Mouse (Mus musculus): ENCODE data around the gene Tmem159.

The Tmem159 gene

DNA sequence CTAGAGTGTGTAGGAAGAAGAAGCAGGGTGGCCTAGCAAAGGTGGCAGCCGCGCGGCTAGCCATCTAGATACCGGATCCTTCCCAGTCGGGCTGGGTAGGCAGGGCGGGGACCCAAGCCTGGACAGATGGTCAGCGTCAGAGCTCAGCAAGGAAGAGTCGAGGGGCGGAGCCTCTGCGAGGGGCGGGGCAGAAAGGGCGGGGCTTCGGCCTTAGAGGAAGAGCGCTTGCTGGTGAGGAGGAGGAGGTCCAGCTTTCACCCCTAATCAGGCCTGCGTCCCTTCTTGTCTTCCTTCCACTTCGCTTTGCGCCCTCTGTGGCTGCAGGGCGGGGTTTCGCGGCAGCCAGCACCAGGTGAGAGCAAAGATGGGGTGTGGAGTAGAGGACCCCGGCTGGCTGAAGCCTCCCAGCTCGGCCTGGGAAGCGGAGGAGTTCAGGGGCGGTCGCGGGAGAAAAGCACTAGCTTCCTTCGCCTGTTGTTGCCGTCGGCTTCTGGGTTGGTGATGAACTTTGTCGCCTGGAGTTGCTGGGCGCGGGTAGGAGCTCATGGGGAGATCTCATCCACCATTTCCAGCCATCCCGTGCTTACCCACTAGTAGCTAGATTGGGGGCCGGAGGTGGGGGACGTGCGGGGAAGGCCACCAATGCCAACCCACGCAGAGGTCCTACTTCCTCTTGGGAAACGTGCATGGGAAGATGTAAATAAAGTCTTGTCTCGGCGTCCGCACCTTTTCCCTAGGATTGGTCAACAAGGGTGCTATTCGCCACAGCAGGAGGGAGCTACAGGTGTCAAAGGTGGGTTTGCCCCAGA, at the start of gene Tmem159:
TSS of gene Tmem159 (plus strand) at position 190 of the 809 bp plus-strand sequence.
- DNase-seq, result peak; percentile 60

DNA sequence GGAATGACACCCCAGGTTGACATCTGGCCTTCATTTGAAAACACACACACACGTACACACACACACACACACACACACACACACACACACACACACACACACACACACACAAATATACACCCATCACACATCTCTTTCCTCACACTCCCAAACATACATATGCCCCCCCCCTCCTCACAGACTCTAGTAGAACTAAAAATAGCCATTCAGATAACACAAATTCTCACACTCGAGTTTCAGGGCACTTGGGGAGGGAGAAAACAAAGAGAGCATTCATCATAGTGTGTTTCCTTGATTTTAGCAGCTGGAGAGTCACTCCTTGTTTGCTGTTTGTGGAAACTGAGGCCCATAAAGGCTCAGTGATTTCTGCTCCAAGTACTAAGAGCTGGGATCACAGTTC, 48.1 kb upstream of the Tmem159 start:
- DNase-seq, result no peak

DNA sequence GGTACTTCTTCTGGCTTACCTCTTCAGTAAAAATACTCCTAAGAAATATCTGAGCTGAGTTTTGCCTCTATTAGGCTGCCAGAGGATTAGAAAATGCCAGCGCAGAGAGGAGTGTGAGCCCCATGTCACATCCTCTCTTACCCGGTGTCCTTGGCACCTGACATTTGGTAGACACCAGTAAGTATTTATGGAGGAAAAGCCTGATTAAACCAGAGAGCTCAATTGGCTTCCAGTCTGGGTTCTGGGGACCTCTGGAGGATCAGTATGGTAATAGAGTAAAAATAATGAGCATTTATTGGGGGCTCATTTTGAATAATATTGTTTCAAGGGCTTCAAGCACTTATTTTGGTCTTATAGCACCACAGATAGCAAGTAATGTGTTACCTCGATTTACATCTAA, 46.7 kb upstream of the Tmem159 start:
- DNase-seq, result no peak

DNA sequence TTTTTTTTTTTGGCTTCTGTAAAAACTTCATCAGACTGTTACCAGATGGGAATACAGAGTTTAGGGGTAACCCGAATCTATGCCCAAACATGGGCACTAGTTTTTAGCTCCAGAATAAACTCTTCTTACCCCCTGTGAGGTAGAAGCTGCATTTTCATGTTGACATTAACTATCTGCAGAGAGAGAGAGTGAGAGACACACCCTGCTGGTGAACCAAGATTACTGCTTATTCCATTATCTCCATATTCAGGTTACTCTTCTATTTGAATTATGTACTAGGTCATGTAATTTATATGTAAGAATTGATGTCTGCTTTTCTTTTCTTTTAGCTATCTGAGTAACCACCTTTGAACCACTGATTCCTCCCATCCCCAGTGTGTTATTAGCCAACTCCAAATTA, 38.1 kb upstream of the Tmem159 start:
- DNase-seq, result no peak

DNA sequence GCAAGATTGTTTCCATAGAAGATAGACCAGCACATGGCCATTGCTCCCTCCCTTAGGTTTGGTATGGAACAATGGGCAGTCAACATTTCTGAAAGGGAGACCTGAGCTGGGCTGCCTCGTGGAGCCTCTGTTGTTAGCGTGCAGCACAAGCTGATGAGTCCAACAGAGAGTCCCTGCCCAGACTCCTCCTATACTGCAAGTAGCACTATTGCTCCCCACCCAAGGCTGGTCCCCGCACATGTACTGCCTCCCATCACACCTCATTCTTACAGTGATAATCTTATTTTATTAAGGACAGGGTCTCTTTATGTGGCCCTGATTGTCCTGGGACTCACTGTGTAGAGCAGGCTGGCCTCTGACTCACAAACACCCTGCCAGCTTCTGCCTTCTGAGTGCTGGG, 34.0 kb upstream of the Tmem159 start:
- DNase-seq, result no peak

DNA sequence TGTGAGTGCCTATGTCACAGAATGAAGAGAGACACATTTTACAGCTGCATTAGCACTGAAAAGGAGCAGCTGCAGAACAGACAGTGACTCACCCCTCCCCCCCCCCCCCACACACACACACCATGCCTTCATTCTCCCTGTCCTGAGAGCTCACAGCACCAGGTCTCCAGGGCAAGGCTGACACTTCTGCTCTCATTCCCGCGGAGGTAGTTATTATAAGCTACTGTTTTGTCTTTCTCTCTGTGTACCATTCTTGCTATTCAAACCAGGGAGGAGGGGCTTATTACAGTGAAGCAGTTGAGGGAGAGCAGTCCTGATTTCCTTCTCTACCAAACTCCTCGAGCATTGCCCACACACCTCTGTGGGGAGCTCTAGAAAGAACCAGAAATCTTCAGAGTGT, 33.0 kb upstream of the Tmem159 start:
- DNase-seq, result no peak

DNA sequence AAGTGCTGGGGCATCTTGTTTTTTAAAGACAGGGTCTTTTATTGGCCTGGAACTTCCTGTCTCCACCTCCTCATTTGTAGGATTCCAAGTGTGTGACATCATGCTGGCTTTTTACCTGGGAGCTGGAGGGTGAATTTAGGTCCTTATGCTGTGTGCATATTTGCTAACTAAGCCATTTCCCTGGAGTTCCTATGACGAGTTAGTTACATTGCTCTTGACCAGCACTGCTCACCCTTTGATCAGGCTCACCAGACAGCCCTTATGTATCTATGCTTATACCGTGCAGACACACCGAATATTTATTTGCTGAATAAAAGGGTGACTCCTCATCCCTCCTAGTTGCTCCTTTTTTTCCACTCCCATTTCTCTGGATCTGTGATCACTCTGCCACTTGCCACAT, 22.0 kb upstream of the Tmem159 start:
- no peak for DNase-seq

DNA sequence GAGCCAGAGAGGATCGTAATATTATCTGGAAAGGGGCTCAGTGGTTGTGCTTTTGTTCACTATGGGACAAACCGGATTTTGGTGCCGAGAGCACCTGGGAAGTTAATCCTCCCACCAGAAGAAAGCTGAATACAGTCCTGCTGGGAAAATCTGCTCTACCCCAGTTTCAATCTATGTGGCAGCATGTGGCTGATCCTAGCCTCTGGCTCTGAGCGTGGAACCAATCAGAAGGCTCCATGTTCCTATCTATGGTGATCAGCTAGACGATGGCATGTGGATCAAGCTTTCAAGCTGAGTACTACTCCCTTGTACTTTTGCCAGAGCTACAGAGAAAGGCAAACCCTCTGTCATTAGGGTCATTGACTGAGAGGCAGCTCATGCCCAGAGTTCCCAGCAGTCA, 9.1 kb upstream of the Tmem159 start:
- no peak for DNase-seq

DNA sequence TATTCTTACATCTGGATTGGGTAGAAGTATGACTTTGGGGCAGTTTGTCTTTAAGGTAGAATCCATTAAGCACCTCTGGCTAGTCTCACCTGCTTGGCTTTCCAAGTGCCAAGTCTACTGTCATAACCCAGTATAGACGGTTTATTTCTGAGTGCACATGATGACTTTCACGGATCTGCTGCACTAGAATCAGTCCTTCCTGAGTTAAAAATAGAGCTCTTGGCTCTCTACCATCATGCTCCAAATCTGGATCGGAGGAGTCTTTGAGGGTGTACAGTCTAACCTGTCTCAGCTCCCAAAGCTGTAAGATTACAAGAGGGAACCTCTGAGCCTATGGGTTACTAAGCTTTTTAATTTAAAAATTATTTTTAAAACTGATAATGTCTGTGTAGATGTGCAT, 7.9 kb upstream of the Tmem159 start:
- DNase-seq, result no peak

DNA sequence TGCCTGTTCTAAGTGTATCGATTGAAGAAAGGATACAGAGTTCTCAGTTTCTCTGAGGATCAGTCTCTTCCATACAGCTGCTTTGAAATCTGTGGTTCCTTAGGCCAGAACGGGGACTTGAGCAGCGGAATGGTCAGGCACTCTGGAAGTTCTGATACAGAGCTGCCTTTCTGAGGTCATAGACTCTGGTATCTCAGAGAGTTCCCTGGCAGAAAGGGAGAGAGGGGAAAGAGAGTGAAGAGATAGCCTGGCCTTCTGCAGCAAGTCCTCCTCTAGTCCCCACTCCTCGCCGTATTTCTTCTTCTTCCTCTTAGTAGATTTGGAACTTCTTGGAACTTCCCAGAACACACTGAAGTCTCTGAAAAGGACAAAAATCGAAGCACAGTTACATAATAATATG, 7.0 kb upstream of the Tmem159 start, which contains the start of gene Dnah3:
TSS of gene Dnah3 (minus strand) at position 101 of the 400 bp plus-strand sequence.
- no peak for DNase-seq

DNA sequence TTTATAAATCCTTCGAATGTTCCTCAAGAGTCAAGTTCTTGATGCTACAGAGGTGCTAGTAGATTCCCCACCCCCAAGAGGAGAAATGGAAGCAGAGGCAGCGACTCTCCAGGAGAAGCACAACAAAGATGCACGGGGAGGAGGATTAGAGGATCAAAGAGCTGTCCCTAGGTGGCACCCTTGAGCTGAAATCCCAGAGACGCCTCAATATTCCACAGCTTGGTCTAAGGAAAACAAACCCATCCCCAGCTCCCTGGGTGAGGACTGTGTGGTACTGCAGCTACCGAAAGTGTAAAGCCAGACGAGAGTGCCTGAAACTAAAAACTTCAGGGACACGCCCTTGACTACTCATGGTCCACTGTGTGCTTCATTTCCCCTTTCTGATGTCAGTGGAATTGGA, 4.3 kb upstream of the Tmem159 start:
- DNase-seq, result peak; percentile 38

DNA sequence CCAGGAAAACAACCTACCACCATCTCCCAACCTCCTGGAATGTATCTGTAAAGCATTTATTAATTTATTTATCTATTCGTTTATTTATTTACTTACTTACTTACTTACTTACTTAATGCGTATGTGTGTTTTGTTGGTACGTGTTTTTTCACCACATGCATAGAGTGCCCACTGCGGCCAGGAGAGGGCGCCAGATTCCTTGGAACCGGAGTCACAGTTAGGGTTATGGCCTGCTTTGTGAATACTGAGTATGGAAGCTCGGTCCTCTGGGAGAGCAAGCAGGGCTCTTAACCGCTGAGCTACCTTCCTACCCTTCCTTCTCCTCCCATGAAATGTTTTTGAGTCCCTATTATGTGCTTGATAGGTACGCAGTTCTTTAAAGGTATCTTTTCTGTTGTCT, 3.8 kb upstream of the Tmem159 start:
- DNase-seq, result peak; percentile 31

DNA sequence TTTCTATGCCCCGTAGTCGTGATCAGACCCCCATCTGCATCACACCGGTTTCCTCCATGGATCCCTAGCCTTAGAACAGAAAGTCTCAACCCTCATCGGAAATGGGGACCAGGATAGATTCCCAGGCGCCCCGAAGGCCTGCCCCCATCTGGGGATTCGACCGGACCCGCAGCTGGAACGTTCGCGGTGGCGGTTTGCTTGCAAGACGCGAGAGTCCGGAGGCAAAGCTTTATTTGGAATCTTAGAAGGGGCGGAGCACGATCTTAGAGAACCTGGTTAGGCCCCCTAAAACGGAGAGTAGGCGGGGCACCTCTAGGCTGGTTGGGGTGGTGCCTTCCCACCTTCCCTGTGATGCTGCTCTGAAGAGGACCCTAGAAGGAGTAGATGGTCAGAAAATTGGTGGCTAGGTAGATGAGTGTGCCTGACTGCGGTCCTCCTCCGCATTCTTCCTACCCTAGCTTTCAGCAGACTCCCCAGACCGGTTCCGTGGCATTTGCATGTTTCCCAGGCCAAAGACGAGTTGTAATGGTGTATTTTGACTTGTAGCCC, 940 bp downstream of the Tmem159 start:
- DNase-seq, result peak; percentile 11

DNA sequence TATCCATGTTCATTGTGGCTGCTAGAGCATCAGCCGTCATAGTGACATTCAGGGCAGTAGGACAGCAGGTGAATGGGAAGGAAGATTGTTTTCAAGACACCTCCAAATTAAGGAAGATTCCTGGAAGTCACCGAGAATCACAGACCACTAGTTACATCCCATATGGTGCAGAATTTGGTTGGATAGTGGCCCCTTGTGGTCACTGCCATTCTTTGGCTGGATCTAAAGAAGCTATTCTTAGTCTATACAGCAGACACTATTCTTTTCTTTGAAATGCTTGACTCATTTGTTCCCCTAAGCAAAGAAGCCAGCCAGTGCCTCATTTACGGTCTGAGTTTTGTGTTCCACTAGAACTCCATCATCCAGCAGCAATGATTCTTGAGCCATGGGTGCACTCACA, 2.8 kb downstream of the Tmem159 start:
- DNase-seq, result no peak

DNA sequence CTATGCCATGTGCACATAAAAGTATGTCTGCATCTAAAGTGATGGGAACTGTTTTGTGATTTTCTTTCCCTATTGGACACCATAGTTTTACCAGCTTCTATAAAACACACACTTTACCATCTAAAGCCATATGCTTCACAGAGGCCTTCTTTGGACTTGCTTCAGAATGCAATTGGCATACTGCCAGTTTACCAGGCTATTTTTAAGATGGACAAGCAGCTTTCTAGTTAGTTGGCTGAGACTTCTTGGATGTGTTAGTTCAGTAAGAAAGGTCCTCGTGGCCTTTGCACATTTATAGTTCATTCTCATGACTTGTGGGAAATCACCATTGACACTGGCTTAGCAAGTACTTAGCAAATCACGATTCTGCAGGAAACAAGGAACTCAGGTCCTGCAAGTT, 4.2 kb downstream of the Tmem159 start:
- no peak for DNase-seq

DNA sequence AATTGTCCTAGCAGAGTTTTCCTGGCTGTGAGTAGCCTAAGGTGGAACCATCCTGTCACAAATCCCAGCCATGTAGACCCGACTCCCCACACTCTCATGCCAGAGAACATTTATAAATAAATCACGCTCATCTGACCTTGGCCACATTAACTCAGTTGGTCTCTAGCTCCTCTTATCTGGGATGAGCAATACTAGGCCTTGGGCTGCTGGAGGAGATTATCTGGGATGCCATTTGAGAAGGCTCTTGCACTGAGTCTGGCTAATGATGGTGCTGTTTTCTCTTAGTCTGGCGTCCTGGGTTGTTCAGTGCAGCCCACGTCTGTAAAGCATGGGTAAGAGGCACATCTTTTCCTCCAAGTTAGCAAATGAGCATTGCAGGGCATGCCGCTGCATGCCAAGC, 7.5 kb downstream of the Tmem159 start:
- DNase-seq, result no peak

DNA sequence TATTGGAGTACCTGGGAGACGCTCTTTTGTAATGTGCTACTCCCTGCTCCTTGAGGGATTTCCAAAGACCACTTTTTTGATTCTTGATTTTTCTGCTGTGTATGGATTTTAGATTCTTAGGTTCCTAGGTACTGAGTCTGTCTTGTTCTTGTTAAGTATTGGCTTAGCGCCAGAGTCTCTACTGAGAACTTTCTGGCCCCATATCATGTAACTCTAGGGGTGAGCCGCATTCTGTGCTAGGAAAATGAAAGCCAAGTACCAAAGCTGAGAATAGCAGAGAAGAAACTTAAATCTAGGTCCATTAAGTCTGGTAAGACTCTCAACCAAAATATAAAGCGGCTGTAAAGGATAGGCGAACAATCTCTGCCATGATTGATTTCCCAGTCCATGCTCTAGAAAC, 14.8 kb downstream of the Tmem159 start:
- DNase-seq, result no peak

DNA sequence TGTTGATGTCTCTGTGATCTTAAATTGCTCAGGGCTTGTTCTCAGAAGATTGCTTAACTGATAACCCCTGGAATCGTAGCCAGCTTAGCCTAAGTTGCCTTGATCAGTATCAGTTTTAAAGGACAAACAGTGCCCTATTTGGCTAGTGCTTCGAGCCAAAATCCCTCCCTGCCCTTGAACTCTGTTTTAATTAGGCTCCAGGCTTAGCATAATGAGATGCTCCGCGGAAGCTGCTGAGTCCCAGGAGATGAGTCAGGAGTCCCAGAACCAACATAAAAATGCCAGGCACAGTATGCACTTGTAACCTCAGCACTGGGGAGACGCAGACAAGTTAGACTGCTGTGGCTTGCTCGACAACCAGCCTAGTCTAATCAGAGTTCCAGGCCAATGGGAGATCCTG, 15.4 kb downstream of the Tmem159 start:
- DNase-seq, result no peak

DNA sequence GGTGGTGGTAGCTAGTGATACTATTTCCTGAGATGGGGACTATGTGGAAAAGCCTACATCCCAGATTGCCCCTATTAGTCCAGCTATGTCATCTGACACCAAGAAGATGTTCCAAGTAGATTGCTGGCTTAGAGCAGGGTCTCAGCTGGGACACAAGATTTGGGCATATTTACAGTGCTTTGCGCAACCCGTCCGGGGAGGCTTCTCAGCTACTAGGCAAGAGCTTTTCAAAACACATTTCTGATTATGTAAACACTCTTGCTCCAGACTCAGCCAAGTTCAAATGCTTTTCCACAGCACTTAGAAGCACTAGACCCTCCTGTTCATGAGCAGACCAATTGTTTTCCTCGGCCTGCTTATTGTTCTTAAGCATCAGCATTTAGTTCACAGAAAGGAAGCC, 21.6 kb downstream of the Tmem159 start:
- no peak for DNase-seq

DNA sequence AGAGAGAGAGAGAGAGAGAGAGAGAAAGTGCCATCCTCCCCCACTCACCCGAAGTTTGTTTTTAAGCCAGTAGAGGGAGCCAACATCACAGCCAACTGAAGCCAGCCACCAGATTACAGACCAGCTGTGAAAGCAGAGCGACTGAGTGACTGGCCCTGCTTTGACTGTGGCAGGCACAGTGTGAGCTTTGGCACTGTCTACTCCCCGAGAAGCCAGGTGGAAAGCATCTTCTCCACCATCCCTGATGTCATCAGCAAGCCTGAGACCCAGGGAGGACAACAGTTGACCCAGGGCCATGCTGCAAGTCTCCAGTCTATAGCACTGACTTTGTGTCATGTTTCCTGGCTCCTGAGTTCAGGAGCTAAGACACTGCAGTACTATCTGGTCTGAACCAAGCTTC, 22.7 kb downstream of the Tmem159 start:
- peak; percentile 59 for DNase-seq

DNA sequence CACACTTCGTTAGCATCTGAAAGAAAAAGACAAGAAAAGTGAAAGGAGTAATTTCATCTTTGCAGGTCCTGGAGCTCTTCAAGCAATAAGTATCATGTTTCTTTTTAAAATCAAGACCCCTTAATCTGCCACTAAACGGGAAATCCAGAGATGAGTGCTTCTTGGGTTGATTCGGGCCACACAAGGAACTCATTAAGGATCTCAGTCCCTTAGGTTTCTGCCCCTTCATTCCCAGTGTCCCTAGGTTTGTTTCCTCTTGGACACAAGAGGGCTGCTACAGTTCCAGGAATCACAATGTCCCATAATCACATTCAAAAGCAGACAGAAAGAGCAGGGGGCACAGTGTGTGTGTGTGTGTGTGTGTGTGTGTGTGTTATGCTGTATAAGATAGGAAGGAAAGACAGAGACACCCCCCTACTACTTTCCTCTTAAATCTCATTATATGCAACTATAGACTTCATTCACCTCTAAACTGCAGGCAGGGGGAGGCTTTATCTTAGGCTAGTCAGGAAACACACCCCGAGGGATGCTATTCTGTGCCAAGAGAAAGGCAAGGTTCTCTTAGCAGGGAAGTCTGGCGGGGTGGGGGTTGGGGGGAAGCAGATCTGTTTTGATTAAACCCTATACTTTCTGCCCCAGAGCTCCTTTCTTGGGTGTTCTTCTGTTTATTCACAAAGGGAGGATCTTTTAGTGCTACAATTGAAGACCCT, 25.0 kb downstream of the Tmem159 start:
- DNase-seq, result no peak

DNA sequence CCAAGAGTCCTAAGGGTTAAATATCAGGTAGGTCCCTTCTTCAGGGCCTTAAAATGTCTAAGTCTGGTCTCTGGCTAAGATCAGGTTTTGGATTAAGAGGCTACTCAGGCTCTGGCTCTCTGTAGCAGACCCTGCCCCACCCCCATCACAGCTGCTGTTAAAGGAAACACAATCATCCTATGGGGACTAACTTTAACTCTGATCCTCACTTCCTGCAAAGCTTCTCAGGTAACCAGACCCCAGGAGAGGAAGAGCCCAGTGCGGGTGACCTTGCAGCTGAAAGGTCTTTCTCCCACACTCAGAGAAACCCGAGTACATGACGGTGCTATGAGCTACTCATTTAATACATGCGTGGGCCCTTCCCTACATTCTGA, 25.5 kb downstream of the Tmem159 start:
- DNase-seq, result no peak

DNA sequence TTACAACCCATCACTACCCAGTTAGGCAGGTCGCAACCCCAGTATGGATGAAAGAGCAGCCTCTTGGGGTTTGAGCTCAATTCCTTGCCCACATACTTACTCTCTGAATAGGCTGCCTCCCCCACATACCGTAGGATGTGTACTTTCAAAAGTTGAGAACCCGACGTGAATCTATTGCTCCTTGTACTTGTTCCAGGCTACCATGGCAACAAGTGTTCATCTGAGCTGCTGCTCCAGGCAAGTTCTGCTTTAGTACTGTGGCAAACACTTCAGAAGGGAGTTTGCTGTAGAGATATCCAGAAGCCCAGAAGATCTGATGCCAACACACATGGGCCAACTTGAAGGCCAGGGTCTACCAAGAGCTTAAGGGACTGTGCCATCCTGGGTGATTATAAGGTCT, 26.8 kb downstream of the Tmem159 start:
- peak; percentile 19 for DNase-seq

DNA sequence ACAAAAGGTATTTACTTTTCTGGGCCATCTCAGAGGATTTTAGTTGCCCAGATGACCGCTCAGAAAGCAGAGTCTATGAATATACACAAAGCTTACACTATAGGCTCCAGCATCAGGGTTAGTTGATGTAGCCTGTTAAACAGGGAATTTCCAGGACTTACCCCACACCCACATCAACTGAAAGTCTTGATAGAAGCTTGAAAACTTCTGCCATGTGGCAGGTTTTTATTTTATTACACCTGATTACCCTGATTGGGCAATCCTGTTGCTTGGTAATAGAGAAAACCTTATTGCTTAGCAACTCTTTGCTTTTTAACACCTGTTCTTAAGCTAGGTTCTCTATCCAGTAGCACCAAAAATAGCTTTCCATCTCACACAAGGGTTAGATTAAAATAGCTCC, 40.6 kb downstream of the Tmem159 start:
- DNase-seq, result no peak
